Mouse (Mus musculus) cerebellum, adult 2 months (tissue): ENCODE measurements around the gene Selenoh.

ENCODE experiments used
- CTCF ChIP-seq: fragments of 200-500 bp; IDR thresholded peaks from 2 replicates; pipeline ENCODE4 v1.5.1; 2011; ENCODE audit warnings: low read depth, mild to moderate bottlenecking, control low read depth, low read length, moderate library complexity, borderline replicate concordance; ENCODE audit not compliant: insufficient read depth
- POLR2A ChIP-seq: fragments of 200-500 bp; IDR thresholded peaks from 2 replicates; pipeline ENCODE4 v1.6.1; 2011; ENCODE audit warnings: low read length, control low read depth, borderline replicate concordance; ENCODE audit not compliant: insufficient read depth

- TF ChIP-seq POLR2A (no peak), CTCF (no peak)
These were observed 22.2 kb downstream of the Selenoh start for GRCm38 (mm10) chr2:84648369-84648768.
